Mouse (Mus musculus) liver, embryonic 11.5 days (tissue): ENCODE results near the gene Slc37a4. TPM values are rescaled to one million over a fixed set of nuclear protein-coding genes. Genes with fewer than 3 reads are reported as not detected.

Source experiments
- ATAC-seq: fragments of 200-750 bp; cut with Nextera tagmentation; replicated peaks from 2 replicates; pipeline ENCODE4 v1.8.0; 2017; ENCODE audit warnings: moderate number of reproducible peaks, mild to moderate bottlenecking, moderate TSS enrichment, moderate library complexity; ENCODE audit not compliant: low FRiP score
- DNase-seq: peaks from one replicate; pipeline ENCODE4 v3.0.0-alpha.2; 2017; ENCODE audit warnings: low spot score
- H3K27ac ChIP-seq: fragments of 300-500 bp; sonication (generic); 2 replicates; pipeline ENCODE4 v1.5.1; 2014; ENCODE audit warnings: mild to moderate bottlenecking, low read depth, low read length, control low read depth
- H3K27me3 ChIP-seq: fragments of 300-500 bp; sonication (generic); replicated peaks from 2 replicates; pipeline ENCODE4 v1.6.1; 2014; ENCODE audit warnings: low read length, mixed read lengths; ENCODE audit not compliant: control insufficient read depth, insufficient read depth
- H3K36me3 ChIP-seq: fragments of 300-500 bp; sonication (generic); 2 replicates; pipeline ENCODE4 v1.6.1; 2014; ENCODE audit warnings: mild to moderate bottlenecking, low read length, moderate library complexity, mixed read lengths; ENCODE audit not compliant: control insufficient read depth, insufficient read depth
- H3K4me1 ChIP-seq: fragments of 300-500 bp; sonication (generic); replicated peaks from 2 replicates; pipeline ENCODE4 v1.6.1; 2014; ENCODE audit warnings: low read length, mixed read lengths; ENCODE audit not compliant: control insufficient read depth, insufficient read depth
- H3K4me2 ChIP-seq: fragments of 300-500 bp; sonication (generic); 2 replicates; pipeline ENCODE4 v1.6.1; 2014; ENCODE audit warnings: mild to moderate bottlenecking, control low read depth, moderate library complexity
- H3K4me3 ChIP-seq: fragments of 300-500 bp; sonication (generic); 2 replicates; pipeline ENCODE4 v1.5.1; 2014; ENCODE audit warnings: low read depth, low read length, control low read depth
- H3K9ac ChIP-seq: fragments of 300-500 bp; sonication (generic); 2 replicates; pipeline ENCODE4 v1.6.1; 2014; ENCODE audit warnings: low read depth, low read length, control low read depth
- H3K9me3 ChIP-seq: fragments of 300-500 bp; sonication (generic); 2 replicates; pipeline ENCODE4 v1.6.1; 2016; ENCODE audit warnings: low read length, inconsistent platforms, mixed read lengths; ENCODE audit not compliant: control insufficient read depth
- WGBS: fragments of 180-500 bp; shearing (Covaris S2); extraction: QIAGEN DNeasy Blood & Tissue Kit; methylation state at CpG from one replicate; pipeline ENCODE4 v1.1.7; 2014; 5-methylcytosine and 5-hydroxymethylcytosine counted together
- polyA plus RNA-seq: library from polyadenylated mRNA; unstranded; fragments of >200 nt; fragmentation: Nextera tagmentation; extraction: Ambion mirVana; gene quantifications from 2 replicates; pipeline ENCODE4 v1.2.1, GENCODE M21; 2014

The Slc37a4 gene
- polyA plus RNA-seq, result 33.2 TPM in 2 replicates

- no peaks in the 10 kb centered on the region for H3K9me3 ChIP-seq
- ATAC-seq (peak; percentile 99), DNase-seq (peak; percentile 96)
- peaks cover 14% of the 10 kb centered on the region for H3K4me1 ChIP-seq
- H3K4me3 ChIP-seq, result peak within 1 kb of the TSS; percentile 94
- H3K27ac ChIP-seq, result peak within 1 kb of the TSS; percentile 93
- no peaks in the 10 kb centered on the region for H3K27me3 ChIP-seq
- peak within 1 kb of the TSS; percentile 93 for H3K4me2 ChIP-seq
- peaks cover 18% of the 10 kb centered on the region for H3K36me3 ChIP-seq
- 1% methylated on average over 43 of the region's 43 CpGs for WGBS
- peak within 1 kb of the TSS; percentile 96 for H3K9ac ChIP-seq
These were observed at the start of gene Slc37a4 for GRCm38 (mm10) chr9:44396684-44397411. TSS of gene Slc37a4 (plus strand) at chr9:44396852.

GRCm38 (mm10) chr9:44347166-44347565, 49.5 kb upstream of the Slc37a4 start:
- Histone ChIP-seq H3K4me3 (no peak overlapping the region), H3K4me1 (peaks cover 12% of the 10 kb centered on the region), H3K4me2 (no peak overlapping the region), H3K27me3 (no peaks in the 10 kb centered on the region), H3K9ac (no peak overlapping the region), H3K36me3 (peaks cover 38% of the 10 kb centered on the region), H3K9me3 (no peaks in the 10 kb centered on the region), H3K27ac (no peak overlapping the region)
- no peak for ATAC-seq
- WGBS, result 91% methylated on average over 9 of the region's 9 CpGs
- no peak for DNase-seq

GRCm38 (mm10) chr9:44347621-44348020, 49.0 kb upstream of the Slc37a4 start:
- Histone ChIP-seq H3K4me1 (peaks cover 10% of the 10 kb centered on the region), H3K36me3 (peaks cover 40% of the 10 kb centered on the region), H3K27ac (no peak overlapping the region), H3K27me3 (no peaks in the 10 kb centered on the region), H3K9ac (no peak overlapping the region), H3K4me3 (no peak overlapping the region), H3K9me3 (no peaks in the 10 kb centered on the region), H3K4me2 (no peak overlapping the region)
- 87% methylated on average over 4 of the region's 4 CpGs for WGBS
- ATAC-seq, result no peak
- DNase-seq, result no peak

GRCm38 (mm10) chr9:44348546-44348945, 48.1 kb upstream of the Slc37a4 start:
- no peak for DNase-seq
- H3K9ac ChIP-seq, result no peak overlapping the region
- H3K4me3 ChIP-seq, result no peak overlapping the region
- WGBS, result 94% methylated on average over 4 of the region's 4 CpGs
- H3K36me3 ChIP-seq, result peaks cover 45% of the 10 kb centered on the region
- H3K27ac ChIP-seq, result no peak overlapping the region
- H3K4me2 ChIP-seq, result no peak overlapping the region
- no peak for ATAC-seq
- H3K9me3 ChIP-seq, result no peaks in the 10 kb centered on the region
- H3K4me1 ChIP-seq, result 0 out of 2 replicates have a peak, but pooled peaks cover 3% of the 10 kb centered on the region
- no peaks in the 10 kb centered on the region for H3K27me3 ChIP-seq

GRCm38 (mm10) chr9:44351396-44351795, 45.3 kb upstream of the Slc37a4 start:
- H3K9me3 ChIP-seq, result no peaks in the 10 kb centered on the region
- 92% methylated on average over 4 of the region's 4 CpGs for WGBS
- no peaks in the 10 kb centered on the region for H3K4me1 ChIP-seq
- H3K4me2 ChIP-seq, result no peak overlapping the region
- no peak overlapping the region for H3K27ac ChIP-seq
- peaks cover 72% of the 10 kb centered on the region for H3K36me3 ChIP-seq
- H3K27me3 ChIP-seq, result no peaks in the 10 kb centered on the region
- ATAC-seq, result no peak
- DNase-seq, result no peak
- H3K9ac ChIP-seq, result no peak overlapping the region
- no peak overlapping the region for H3K4me3 ChIP-seq

- H3K4me2 ChIP-seq, result no peak overlapping the region
- no peak overlapping the region for H3K9ac ChIP-seq
- no peaks in the 10 kb centered on the region for H3K27me3 ChIP-seq
- H3K36me3 ChIP-seq, result peaks cover 74% of the 10 kb centered on the region
- H3K4me3 ChIP-seq, result no peak overlapping the region
- DNase-seq (no peak), ATAC-seq (no peak; the same call in 1 of the 2 replicates)
- H3K27ac ChIP-seq, result no peak overlapping the region
- WGBS, result 87% methylated on average over 10 of the region's 10 CpGs
- no peaks in the 10 kb centered on the region for H3K9me3 ChIP-seq
- H3K4me1 ChIP-seq, result no peaks in the 10 kb centered on the region
These were observed 44.3 kb upstream of the Slc37a4 start for GRCm38 (mm10) chr9:44352337-44352736.

- Histone ChIP-seq H3K36me3 (peaks cover 69% of the 10 kb centered on the region), H3K9me3 (no peaks in the 10 kb centered on the region), H3K9ac (no peak overlapping the region), H3K27me3 (no peaks in the 10 kb centered on the region), H3K27ac (no peak overlapping the region), H3K4me2 (no peak overlapping the region), H3K4me1 (no peaks in the 10 kb centered on the region), H3K4me3 (no peak overlapping the region)
- DNase-seq (no peak), ATAC-seq (no peak)
- WGBS, result 89% methylated on average over 6 of the region's 6 CpGs
These were observed 43.5 kb upstream of the Slc37a4 start for GRCm38 (mm10) chr9:44353142-44353541.

GRCm38 (mm10) chr9:44357207-44357606, 39.4 kb upstream of the Slc37a4 start:
- DNase-seq (no peak), ATAC-seq (peak; percentile 59; the same call in 1 of the 2 replicates)
- Histone ChIP-seq H3K9me3 (no peaks in the 10 kb centered on the region), H3K27me3 (no peaks in the 10 kb centered on the region), H3K27ac (no peak overlapping the region), H3K4me1 (peaks cover 4% of the 10 kb centered on the region), H3K4me3 (no peak overlapping the region), H3K9ac (no peak overlapping the region), H3K36me3 (peaks cover 54% of the 10 kb centered on the region), H3K4me2 (no peak overlapping the region)
- 73% methylated on average over 4 of the region's 4 CpGs for WGBS
